In genomic region chr1:135781220-135781619, GRCm38 (mm10) we compare ENCODE assay signal across 8 mouse cellular contexts. TPM values are rescaled to one million over a fixed set of nuclear protein-coding genes. Genes with fewer than 3 reads are reported as not detected.
DNase-seq lines count a peak whose midpoint lies in the region; ATAC-seq and TF ChIP-seq lines count a peak whose summit lies in the region.

No protein-coding gene starts in this region.

- no peaks in the 10 kb centered on the region for H3K36me3 ChIP-seq in forebrain, postnatal 0 days (ENCODE audit: insufficient read depth)
- no peaks in the 10 kb centered on the region for H3K36me3 ChIP-seq in hindbrain, embryonic 12.5 days

- TF ChIP-seq CTCF in cerebellum, adult 2 months (IDR thresholded peaks at IDR 0.05; ENCODE audit: borderline replicate concordance, insufficient read depth, low read depth, low read length) = peak; percentile 87
- TF ChIP-seq CTCF in forebrain, postnatal 0 days (IDR thresholded peaks at IDR 0.05; ENCODE audit: low read depth) = peak; percentile 88

- DNase-seq in MN1 (ENCODE audit: low spot score) = peak; percentile 79
- DNase-seq in cerebellum, adult 2 months = peak; percentile 46 to 59
- DNase-seq in forebrain, postnatal 0 days = peak; percentile 75
- DNase-seq in layer of hippocampus, postnatal 10 days (ENCODE audit: low spot score in 2 of 2) = peak; percentile 79 to 82
- DNase-seq in lung, postnatal 14 days = peak; percentile 85
- peak; percentile 56 to 69 for DNase-seq in right cerebral cortex, adult 2 months (ENCODE audit: low spot score in 2 of 2)
- DNase-seq in urinary bladder, postnatal 4 days (ENCODE audit: low spot score in 2 of 2) = peak; percentile 66 to 82

- H3K4me3 ChIP-seq in cerebellum, adult 2 months (replicated peaks; ENCODE audit: insufficient read depth, low read depth, low read length) = no peak overlapping the region
- H3K4me3 ChIP-seq in forebrain, postnatal 0 days (ENCODE audit: low read depth, low read length) = no peak overlapping the region
- H3K4me3 ChIP-seq in hindbrain, embryonic 12.5 days = no peak overlapping the region

- H3K27me3 ChIP-seq in cerebellum, adult 2 months (ENCODE audit: control insufficient read depth, insufficient read depth, low read length) = no peaks in the 10 kb centered on the region
- no peaks in the 10 kb centered on the region for H3K27me3 ChIP-seq in forebrain, postnatal 0 days (ENCODE audit: insufficient read depth, low read length)
- H3K27me3 ChIP-seq in hindbrain, embryonic 12.5 days = peaks cover 7% of the 10 kb centered on the region; the same call in 1 of the 2 replicates

- no peaks in the 10 kb centered on the region for H3K9me3 ChIP-seq in forebrain, postnatal 0 days (ENCODE audit: low read length)
- H3K9me3 ChIP-seq in hindbrain, embryonic 12.5 days (replicated peaks) = no peaks in the 10 kb centered on the region

- H3K27ac ChIP-seq in cerebellum, adult 2 months (ENCODE audit: insufficient read depth, low read length) = peak overlapping the region; percentile 24; the same call in 1 of the 2 replicates
- no peak overlapping the region for H3K27ac ChIP-seq in forebrain, postnatal 0 days (ENCODE audit: low read depth, low read length)
- H3K27ac ChIP-seq in hindbrain, embryonic 12.5 days = no peak overlapping the region

- H3K4me2 ChIP-seq in forebrain, postnatal 0 days (ENCODE audit: low read depth) = no peak overlapping the region
- H3K4me2 ChIP-seq in hindbrain, embryonic 12.5 days (replicated peaks) = no peak overlapping the region

- 10% methylated on average over 13 of the region's 13 CpGs for WGBS in cerebellum, adult 2 months
- 11% methylated on average over 13 of the region's 13 CpGs for WGBS in forebrain, postnatal 0 days
- 7% methylated on average over 13 of the region's 13 CpGs for WGBS in hindbrain, embryonic 12.5 days

- TF ChIP-seq POLR2A in cerebellum, adult 2 months (IDR thresholded peaks at IDR 0.05; ENCODE audit: borderline replicate concordance, insufficient read depth, low read length) = no peak

- ATAC-seq in forebrain, postnatal 0 days = peak; percentile 75
- peak; percentile 70; the same call in 1 of the 2 replicates for ATAC-seq in hindbrain, embryonic 12.5 days (ENCODE audit: low FRiP score)

- H3K9ac ChIP-seq in forebrain, postnatal 0 days = no peak overlapping the region
- 0 out of 2 replicates have a peak overlapping the region, but pooled peaks have one; percentile 20 for H3K9ac ChIP-seq in hindbrain, embryonic 12.5 days

- H3K4me1 ChIP-seq in cerebellum, adult 2 months (ENCODE audit: control insufficient read depth, insufficient read depth, low read length) = no peaks in the 10 kb centered on the region; the same call in 1 of the 2 replicates
- H3K4me1 ChIP-seq in forebrain, postnatal 0 days (ENCODE audit: insufficient read depth) = no peaks in the 10 kb centered on the region
- H3K4me1 ChIP-seq in hindbrain, embryonic 12.5 days = peaks cover 28% of the 10 kb centered on the region

RNA-seq across cellular contexts. Expression of gene Tnni1, which starts 2.0 kb away (rescaled TPM):
- polyA plus RNA-seq in cerebellum, adult 2 months (2012; rRNA removed) = 22.1 and 25.9 TPM in 2 replicates
- 0.19 TPM in 1 of 2 replicates, not detected in the other for total RNA-seq in forebrain, postnatal 0 days (2014; rRNA removed)
- polyA plus RNA-seq in forebrain, postnatal 0 days (2015; fragmentation: Nextera tagmentation; extraction: Ambion mirVana) = 0.39 and 0.48 TPM in 2 replicates
- polyA plus RNA-seq in hindbrain, embryonic 12.5 days (2016; fragmentation: Nextera tagmentation; extraction: Ambion mirVana) = 9.5 and 28.5 TPM in 2 replicates
- total RNA-seq in layer of hippocampus, postnatal 10 days (2021) = not detected

RNA-seq across cellular contexts. Expression of gene Phlda3, which starts 15.3 kb away (rescaled TPM):
- polyA plus RNA-seq in cerebellum, adult 2 months (2012; rRNA removed) = 72.7 and 93.0 TPM in 2 replicates
- total RNA-seq in forebrain, postnatal 0 days (2014; rRNA removed) = 23.6 and 27.2 TPM in 2 replicates
- polyA plus RNA-seq in forebrain, postnatal 0 days (2015; fragmentation: Nextera tagmentation; extraction: Ambion mirVana) = 28.5 and 30.3 TPM in 2 replicates
- polyA plus RNA-seq in hindbrain, embryonic 12.5 days (2016; fragmentation: Nextera tagmentation; extraction: Ambion mirVana) = 18.3 and 19.1 TPM in 2 replicates
- total RNA-seq in layer of hippocampus, postnatal 10 days (2021) = 10 to 100 TPM; 12.3 to 12.7 TPM

RNA-seq across cellular contexts. Expression of gene Lad1, which starts 37.2 kb away (rescaled TPM):
- polyA plus RNA-seq in cerebellum, adult 2 months (2012; rRNA removed) = 0.76 and 1.2 TPM in 2 replicates
- total RNA-seq in forebrain, postnatal 0 days (2014; rRNA removed) = 0.31 and 0.81 TPM in 2 replicates
- 0.35 and 0.40 TPM in 2 replicates for polyA plus RNA-seq in forebrain, postnatal 0 days (2015; fragmentation: Nextera tagmentation; extraction: Ambion mirVana)
- polyA plus RNA-seq in hindbrain, embryonic 12.5 days (2016; fragmentation: Nextera tagmentation; extraction: Ambion mirVana) = 1.1 and 3.5 TPM in 2 replicates
- total RNA-seq in layer of hippocampus, postnatal 10 days (2021) = 1 to 10 TPM in 1 of 2 experiments, under 1 TPM in 1; 0.64 to 1.1 TPM

RNA-seq across cellular contexts. Expression of gene Tnnt2, which starts 54.9 kb away (rescaled TPM):
- polyA plus RNA-seq in cerebellum, adult 2 months (2012; rRNA removed) = 1.4 and 2.8 TPM in 2 replicates
- 0.67 and 0.77 TPM in 2 replicates for total RNA-seq in forebrain, postnatal 0 days (2014; rRNA removed)
- polyA plus RNA-seq in forebrain, postnatal 0 days (2015; fragmentation: Nextera tagmentation; extraction: Ambion mirVana) = 0.63 and 0.89 TPM in 2 replicates
- polyA plus RNA-seq in hindbrain, embryonic 12.5 days (2016; fragmentation: Nextera tagmentation; extraction: Ambion mirVana) = 5.1 and 18.5 TPM in 2 replicates
- 1 to 10 TPM in 1 of 2 experiments, under 1 TPM in 1; 0.42 to 1.7 TPM for total RNA-seq in layer of hippocampus, postnatal 10 days (2021)
